Mouse (Mus musculus) C2C12 (cell line): ENCODE results near the gene Arfgap2. TPM values are rescaled to one million over a fixed set of nuclear protein-coding genes. Genes with fewer than 3 reads are reported as not detected.

Source experiments
- H3K27me3 ChIP-seq: one replicate; pipeline ENCODE4 v1.6.1; 2011; ENCODE audit not compliant: control insufficient read depth, insufficient read depth, insufficient read length
- H3K36me3 ChIP-seq: one replicate; pipeline ENCODE4 v1.6.1; 2011; ENCODE audit not compliant: control insufficient read depth, insufficient read depth
- H3K4me3 ChIP-seq: one replicate; pipeline ENCODE4 v1.5.1; 2011; ENCODE audit warnings: mild to moderate bottlenecking, control low read depth; ENCODE audit not compliant: poor library complexity, insufficient read depth, severe bottlenecking
- H3K79me2 ChIP-seq: one replicate; pipeline ENCODE4 v1.6.1; 2011; ENCODE audit not compliant: control insufficient read depth, insufficient read depth
- H3K79me3 ChIP-seq: one replicate; pipeline ENCODE4 v1.6.1; 2011; ENCODE audit warnings: low read depth, control low read depth
- H3ac ChIP-seq: one replicate; pipeline ENCODE3; 2011; ENCODE audit warnings: low read depth; ENCODE audit not compliant: control insufficient read depth, insufficient read length
- CEBPB ChIP-seq: IDR thresholded peaks from one replicate; pipeline ENCODE4 v1.6.1; 2011; ENCODE audit warnings: low read depth, mild to moderate bottlenecking, control low read depth, moderate library complexity
- CTCF ChIP-seq: IDR thresholded peaks from one replicate; pipeline ENCODE4 v1.5.1; 2011; ENCODE audit not compliant: control insufficient read depth, insufficient read depth, insufficient read length
- FOSL1 ChIP-seq: IDR thresholded peaks from one replicate; pipeline ENCODE4 v1.8.0; 2011; ENCODE audit warnings: mild to moderate bottlenecking, low read length; ENCODE audit not compliant: poor library complexity, insufficient read depth, severe bottlenecking
- MAX ChIP-seq: IDR thresholded peaks from one replicate; pipeline ENCODE4 v1.6.1; 2011; ENCODE audit warnings: mild to moderate bottlenecking, control low read depth
- MYOD1 ChIP-seq: IDR thresholded peaks from one replicate; pipeline ENCODE4 v1.6.1; 2011; ENCODE audit warnings: low read depth; ENCODE audit not compliant: control insufficient read depth, insufficient read length
- MYOG ChIP-seq: IDR thresholded peaks from one replicate; pipeline ENCODE4 v1.6.1; 2011; ENCODE audit not compliant: control insufficient read depth, insufficient read length; ENCODE audit errors: extremely low read depth
- USF1 ChIP-seq: IDR thresholded peaks from one replicate; pipeline ENCODE4 v1.6.1; 2011; ENCODE audit warnings: low read depth, mild to moderate bottlenecking, control low read depth, moderate library complexity
- polyA plus RNA-seq: library from polyadenylated mRNA; unstranded; fragments of >200 nt; fragmentation: generic; extraction: Trizol; gene quantifications from one replicate; pipeline ENCODE4 v1.2.1, GENCODE M21; 2012; ENCODE audit warnings: missing spikeins

The Arfgap2 gene
- polyA plus RNA-seq, 1 experiment: 67.5 TPM

DNA sequence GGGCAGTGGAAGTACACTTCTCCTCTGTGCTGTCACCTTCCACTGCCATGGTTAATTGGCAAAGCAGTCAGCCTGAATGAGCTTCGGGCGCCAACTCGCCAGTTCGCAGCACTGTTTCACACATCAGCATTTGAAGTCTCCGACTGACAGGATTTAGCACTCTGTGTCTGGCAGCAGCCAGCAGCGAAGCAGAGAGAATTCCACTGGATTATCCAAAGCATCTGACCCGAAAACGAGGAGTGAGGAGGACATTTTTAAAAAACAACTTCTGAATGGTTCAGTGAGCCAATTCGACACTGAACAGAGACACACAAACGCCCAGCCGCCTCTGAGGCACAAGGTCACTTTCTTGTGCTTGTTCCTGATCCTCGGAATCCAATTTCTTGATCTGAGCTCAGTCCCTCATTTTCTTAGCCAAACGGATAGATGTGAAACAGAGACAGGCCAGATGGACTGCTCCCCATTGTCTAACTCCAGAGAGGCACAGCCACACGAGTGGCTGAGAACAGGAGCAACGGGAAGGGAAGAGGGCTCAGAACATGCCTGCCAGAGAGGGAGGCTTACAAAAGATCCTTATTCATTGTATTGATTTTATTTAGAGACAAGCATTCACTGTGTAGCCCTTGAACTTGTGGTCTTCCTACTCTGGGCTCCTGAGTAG, 60.1 kb downstream of the Arfgap2 start:
- Histone ChIP-seq H3K79me3 (no peaks in the 10 kb centered on the region), H3K79me2 (no peaks in the 10 kb centered on the region), H3ac (no peak overlapping the region), H3K4me3 (no peak overlapping the region), H3K36me3 (no peaks in the 10 kb centered on the region), H3K27me3 (no peaks in the 10 kb centered on the region)
- TF ChIP-seq MYOG (no peak), FOSL1 (no peak), CEBPB (no peak), CTCF (no peak), USF1 (no peak), MYOD1 (no peak), MAX (no peak)

Other genes with a start within 250 kb of the Arfgap2 start
- 122 TPM for gene Rapsn, start 229.4 kb upstream of the Arfgap2 start, polyA plus RNA-seq
- gene Psmc3, start 211.0 kb upstream of the Arfgap2 start, polyA plus RNA-seq: 367 TPM
- gene Slc39a13, start 194.6 kb upstream of the Arfgap2 start, polyA plus RNA-seq: 52.3 TPM
- gene Spi1, start 182.6 kb upstream of the Arfgap2 start, polyA plus RNA-seq: not detected
- gene Mybpc3, start 146.8 kb upstream of the Arfgap2 start, polyA plus RNA-seq: not detected
- 4.9 TPM for gene Madd, start 81.1 kb upstream of the Arfgap2 start, polyA plus RNA-seq
- 0.21 TPM for gene Nr1h3, start 62.1 kb upstream of the Arfgap2 start, polyA plus RNA-seq
- 11.3 TPM for gene Acp2, start 62.1 kb upstream of the Arfgap2 start, polyA plus RNA-seq
- 1.2 TPM for gene Ddb2, start 28.0 kb upstream of the Arfgap2 start, polyA plus RNA-seq
- 19.0 TPM for gene Pacsin3, start 9.0 kb upstream of the Arfgap2 start, polyA plus RNA-seq
- gene 1110051M20Rik, start 179.7 kb downstream of the Arfgap2 start, polyA plus RNA-seq: 27.5 TPM
- 5.6 TPM for gene Lrp4, start 192.5 kb downstream of the Arfgap2 start, polyA plus RNA-seq